Mouse (Mus musculus) testis, postnatal 10 days (tissue): ENCODE results near the gene Cpt1a.
A peak's percentile ranks its signal among the peaks of the same experiment; 100 is the strongest.

Experiments
- DNase-seq: peaks from one replicate; pipeline ENCODE4 v3.0.0; 2021; ENCODE audit warnings: low spot score

Gene Cpt1a

DNA sequence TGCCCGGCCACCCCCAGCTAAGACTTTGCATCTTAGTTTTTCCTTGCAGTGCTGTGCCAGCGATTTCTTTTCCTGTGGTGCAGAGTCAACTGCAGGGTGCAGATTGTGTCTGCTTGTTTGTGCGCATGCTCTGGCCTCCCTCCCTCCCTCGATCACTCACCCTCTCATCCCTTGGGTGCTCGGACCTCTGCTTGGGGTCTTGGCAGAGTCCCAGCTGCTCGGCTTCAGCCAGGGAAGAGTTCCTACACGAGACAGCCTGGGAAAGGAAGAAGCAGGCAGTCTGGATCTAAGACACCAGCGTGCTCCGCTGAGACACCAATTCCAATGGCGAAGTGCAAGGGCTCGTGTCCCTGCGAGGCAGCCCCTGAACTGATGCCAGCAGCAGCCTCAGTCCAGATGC is 51.2 kb downstream of the Cpt1a start:
- DNase-seq, result peak; percentile 56

DNA sequence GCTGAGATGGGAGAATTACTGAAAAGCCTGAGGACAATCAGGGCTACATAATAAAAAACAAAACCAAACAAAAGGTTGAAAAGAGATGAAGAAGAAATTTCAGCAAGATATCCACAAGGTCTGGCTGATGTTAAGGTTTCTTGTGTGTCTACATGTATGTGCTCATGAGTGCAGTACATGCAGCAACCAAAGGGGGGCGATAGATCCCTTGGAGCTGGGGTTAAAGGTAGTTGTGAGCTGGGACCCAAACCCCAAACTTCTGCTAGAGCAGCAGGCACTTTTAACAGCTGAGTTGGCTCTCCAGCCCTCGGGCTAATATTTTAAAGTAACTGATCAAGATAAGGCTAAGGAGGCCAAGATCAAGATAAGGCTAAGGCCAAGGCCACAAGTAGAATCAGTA is 51.9 kb downstream of the Cpt1a start:
- DNase-seq, result no peak

DNA sequence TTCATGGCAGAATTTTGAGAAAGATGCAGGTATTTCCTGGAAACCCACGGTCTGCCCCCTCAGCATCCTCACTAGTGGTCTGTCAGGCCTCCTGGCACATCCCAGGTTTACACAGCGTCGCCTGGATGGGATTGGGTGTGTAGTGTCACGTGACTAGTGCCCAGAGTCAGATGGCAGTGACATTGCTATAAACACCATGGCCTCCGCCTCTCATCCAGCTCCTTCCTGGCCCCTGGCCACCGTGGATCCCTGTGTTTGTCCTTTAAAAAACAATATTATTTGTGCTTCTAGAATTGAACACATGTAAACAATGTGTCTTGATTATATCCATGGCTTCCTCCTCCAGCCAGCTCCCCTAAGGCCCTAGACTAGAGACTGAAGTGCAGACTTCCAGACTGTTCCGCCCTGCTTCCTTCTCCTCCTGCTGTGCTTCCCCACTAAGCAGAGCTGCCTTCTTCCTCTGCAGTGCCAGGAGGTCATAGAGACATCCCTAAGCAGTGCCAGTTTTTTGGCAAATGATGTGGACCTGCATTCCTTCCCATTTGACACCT is 53.9 kb downstream of the Cpt1a start:
- DNase-seq, result no peak

DNA sequence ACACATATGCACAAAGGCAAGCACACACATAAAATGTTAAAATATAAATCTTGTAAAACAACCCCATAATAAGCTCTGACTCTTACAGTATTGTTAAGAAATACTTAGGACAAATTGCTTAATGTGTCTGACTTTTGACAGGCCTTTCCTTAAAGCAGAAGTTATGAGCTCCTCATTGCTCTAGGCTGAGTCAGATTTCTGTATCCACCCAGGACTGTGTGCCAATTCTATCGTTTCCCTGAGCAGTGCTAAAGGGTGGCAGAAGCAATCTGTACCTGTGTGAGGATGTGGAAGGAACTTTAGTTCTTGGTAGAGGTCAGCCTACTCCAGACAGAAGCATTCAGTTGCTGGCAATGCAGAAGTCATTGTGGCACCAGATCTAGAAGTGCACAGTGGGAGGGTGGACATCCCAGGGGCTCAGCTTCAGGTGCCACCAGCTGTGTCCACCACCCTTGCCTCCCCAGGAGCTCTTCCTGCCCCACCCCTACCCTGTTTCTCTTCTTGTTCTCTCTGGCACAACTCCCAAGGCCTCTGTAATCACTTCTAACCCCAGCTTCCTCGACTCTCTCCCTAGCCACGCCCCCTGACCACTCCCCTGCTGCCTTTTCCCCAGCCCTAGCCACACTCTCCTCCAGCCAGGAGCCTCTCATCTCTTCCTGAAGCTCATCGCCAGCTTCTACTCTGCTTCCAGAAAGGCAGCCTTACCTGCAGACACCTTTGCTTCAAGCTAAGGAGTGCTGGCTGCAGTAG is 55.0 kb downstream of the Cpt1a start:
- DNase-seq, result peak; percentile 62

DNA sequence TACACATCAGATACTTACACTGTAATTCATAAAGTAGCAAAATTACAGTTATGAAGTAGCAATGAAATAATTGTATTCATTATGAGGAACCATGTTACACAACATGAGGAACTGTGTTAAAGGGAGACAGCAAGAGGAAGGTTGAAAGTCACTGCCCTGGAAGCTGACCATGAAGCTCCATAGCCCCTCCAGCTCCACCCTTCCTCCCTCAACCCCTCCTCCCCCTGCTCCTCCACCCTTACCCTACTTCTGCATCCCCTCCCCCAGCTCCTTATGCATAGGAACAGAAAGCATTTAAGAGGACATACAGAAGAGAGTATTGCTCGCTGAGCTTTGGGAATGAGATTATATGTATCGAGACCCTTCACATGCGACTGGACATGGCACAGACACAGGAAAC is 56.5 kb downstream of the Cpt1a start:
- DNase-seq, result no peak

DNA sequence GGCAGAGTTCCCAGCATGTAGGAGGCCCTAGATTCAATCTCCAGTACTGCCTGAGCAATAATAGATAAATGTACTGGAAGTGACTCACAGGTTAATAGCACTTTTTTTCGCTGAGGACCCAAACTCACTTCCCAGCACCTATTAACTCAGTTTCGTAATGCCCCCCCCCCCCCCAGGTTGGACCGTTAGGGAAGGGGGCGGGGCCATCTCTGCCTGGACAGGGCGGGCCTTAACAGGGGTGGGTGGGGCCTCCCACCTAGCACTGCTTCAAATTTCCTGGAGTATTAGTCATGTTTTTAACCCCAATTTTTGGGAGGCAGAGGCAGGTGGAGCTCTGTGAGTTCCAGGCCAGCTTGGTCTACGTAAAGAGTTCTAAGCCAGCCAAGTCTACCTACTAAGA is 65.9 kb downstream of the Cpt1a start:
- DNase-seq, result peak; percentile 68

DNA sequence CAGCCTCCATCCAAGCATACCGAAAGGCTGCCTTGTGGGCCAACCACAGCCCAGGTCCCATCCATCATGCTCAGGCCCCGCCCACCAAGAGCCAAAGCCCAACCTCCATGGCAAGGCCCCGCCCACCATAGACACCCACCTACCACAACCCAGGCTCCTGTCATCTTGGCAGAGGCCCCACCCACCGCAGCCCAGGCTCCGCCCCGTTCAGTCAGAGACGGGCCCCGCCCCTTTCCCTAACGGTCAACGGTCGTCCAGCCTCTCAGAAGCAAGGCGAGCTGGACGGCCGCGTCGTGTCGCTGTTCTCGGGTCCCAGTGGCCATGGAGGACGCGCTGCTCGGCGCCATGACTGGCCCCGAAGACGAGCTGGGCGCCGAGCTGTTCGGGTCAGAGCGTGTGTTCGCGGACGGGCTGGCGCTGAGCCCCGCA is 66.5 kb downstream of the Cpt1a start, which contains the start of gene Tesmin:
Tesmin (plus strand) TSS at position 229 of the 429 bp plus-strand sequence.
- peak; percentile 99 for DNase-seq

DNA sequence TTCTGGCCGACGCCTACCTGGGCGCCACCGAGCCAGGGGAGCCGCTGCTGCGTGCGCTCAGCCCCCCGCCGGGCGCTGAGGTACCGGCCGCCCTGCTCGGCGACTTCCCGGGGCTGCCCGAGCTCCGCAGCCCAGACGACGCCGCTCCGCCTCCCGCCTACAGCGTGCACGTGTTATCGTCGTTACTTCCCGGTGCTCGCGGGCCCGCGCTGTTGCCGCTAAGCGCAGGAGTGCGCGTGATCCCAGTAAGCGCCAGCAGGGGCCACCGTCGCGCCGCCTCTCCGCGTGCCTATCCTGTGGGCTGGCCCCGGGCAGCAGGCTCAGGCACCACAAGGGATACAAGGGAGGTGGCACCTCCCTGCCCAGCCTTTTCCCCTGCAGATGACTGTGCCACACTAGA is 67.0 kb downstream of the Cpt1a start:
- peak; percentile 95 for DNase-seq

DNA sequence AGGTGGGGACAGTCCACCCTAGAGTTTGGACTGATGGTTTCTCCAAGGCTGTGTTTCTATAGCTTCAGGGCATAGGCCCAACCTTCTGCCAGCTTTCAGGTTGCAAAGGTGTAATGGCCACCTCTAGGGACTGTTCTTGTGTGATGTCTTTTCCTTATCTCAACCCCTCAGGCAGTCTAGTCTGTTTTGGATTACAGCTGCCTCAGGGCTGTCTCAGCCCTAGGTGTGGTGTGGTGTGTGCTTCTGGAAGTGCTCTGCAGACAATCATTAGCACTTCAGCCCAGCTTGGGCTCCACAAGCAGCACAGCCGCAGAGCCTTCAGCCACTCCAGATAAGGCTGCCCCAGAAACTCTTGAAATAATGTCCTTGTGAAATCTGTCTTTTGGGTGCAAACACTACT is 70.2 kb downstream of the Cpt1a start:
- no peak for DNase-seq

DNA sequence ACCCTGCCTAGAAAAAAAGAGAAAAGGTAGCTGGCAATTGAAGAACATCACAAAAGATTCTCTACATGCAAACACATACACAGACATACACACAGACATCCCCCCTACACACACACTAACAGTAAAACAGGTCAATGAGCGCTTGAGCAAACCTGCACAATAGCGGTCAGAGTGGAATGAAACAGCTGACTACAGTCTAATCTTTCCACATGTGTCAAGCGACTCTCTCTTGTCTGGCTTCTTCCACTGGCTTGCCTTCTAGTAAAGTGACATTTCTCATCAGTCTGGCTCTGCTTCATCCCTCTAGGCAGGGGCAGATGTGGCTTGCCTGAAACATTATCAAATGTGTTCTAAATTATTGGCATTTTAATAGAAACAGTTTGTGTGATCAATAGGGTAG is 72.1 kb downstream of the Cpt1a start:
- DNase-seq, result no peak

DNA sequence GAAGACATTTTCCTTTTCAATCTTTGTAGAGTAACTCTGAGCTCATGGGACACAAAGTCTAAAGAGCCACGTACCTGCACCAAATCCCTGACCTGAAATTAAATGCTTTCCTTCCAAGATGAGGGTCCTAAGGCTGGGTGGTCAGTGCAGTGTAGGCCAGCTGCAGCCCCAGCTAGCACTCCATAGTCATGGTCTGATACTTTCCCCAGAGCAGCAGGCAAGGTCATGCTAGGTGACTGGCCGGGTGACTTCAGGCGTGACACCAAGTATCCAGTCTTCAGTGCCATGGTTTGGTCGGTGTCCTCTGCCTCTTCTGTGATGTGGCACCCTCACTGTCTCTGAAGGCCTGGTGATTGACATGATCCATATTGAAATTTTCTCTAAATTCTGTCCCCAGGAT is 77.9 kb downstream of the Cpt1a start:
- DNase-seq, result no peak

DNA sequence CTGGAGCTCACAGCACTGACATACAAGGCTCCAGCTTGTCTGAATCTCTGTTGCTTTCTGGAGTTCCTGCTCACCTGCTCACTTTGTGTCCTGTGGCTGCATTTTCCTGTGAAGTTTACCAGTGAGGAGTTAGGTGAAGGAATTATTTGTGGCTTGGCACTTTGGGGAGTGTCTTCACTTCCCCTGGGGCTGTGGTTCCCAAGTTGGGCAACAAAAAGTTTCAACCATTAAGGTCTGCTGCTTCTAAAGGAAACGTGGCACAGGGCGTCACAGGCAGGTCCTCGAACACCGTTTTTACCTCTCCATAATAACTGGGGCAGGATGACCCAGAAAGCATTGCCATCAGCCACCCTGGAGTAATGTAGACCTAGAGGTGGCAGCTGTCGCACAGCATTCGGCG is 79.4 kb downstream of the Cpt1a start:
- DNase-seq, result no peak

DNA sequence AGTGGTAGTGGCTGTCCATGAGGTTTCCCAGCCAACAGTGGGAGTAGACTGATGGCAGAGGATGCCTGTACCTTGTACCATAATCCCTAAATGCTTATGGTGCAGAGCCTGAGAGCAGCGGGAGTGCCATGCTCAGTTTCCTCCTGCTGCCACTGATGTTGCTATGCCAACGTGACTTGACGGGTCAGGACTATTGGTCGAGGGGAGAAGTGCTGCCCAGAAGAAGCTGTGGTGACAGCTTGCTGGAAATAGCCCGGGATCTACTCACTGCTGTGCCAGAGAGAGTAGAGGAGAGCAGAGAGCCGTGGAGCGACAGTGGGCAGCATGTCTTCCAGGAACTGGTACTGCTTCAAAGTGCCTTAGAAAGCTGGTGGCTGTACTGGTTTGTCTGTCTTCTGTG is 79.8 kb downstream of the Cpt1a start:
- no peak for DNase-seq

DNA sequence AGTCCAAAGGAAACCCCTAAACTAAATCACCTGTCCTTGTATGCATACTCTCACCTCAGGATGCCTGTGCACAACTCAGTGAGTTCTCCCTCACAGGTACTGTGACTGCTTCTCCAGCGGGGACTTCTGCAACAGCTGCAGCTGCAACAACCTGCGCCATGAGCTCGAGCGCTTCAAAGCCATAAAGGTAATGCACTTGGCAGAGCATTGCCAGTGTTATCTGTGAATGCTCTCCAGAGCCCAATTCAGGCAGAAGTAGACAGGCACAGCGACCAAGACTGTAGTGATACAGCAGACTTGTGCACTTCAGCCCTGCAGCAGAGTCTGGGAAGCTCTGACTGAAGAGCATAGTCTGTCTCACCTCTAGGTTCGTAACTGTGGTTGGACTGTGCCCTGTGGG is 80.3 kb downstream of the Cpt1a start:
- DNase-seq, result no peak

DNA sequence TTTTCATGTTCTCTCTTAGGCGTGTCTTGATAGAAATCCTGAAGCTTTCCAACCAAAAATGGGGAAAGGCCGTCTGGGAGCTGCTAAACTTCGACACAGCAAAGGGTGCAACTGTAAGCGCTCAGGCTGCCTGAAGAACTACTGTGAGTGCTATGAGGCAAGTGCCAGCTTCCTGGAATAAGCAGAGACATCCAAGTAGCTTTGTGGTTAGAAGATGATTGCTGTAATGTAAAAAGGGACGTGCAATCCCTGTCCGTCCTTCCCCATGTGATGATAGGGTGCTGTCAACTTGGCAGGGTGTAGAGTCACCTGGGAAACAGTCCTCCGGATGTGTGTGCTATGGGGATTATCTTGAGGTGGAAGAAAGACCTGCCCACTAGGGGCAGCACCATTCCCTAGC is 81.9 kb downstream of the Cpt1a start:
- DNase-seq, result no peak

DNA sequence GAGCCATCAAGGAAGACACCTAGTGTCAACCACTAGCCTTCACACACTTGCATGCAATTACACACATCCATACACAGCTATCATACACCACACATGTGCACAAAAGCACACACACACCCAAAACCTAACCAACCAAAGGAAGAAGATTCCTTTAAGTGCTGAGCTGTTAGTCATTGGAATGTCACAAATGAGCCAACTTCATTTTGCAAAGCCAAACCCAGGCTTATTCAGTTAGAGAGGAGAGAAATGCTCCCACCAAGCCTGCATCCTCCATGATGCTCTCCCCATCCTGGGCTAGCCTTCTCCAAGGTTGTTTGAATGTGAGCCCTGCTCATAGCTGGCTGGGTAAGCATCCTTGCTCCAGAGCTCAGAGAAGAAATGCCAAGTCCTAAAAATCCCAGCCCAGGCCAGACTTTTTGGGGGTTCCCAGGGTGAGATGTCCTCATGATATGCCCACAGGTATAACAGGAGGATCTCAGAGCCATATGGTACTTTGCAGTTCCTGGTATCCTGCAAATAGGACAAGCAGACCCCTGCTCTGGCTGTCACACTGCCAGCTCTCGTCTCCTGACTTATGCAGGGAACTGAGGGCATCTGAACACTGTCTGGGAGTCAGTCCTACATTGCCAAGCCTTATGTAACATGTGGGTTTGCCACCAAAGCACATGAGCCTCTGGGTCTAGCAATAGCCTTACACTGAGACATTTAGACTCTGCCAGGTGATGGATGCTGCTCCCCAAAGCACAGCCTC is 83.6 kb downstream of the Cpt1a start:
- no peak for DNase-seq

DNA sequence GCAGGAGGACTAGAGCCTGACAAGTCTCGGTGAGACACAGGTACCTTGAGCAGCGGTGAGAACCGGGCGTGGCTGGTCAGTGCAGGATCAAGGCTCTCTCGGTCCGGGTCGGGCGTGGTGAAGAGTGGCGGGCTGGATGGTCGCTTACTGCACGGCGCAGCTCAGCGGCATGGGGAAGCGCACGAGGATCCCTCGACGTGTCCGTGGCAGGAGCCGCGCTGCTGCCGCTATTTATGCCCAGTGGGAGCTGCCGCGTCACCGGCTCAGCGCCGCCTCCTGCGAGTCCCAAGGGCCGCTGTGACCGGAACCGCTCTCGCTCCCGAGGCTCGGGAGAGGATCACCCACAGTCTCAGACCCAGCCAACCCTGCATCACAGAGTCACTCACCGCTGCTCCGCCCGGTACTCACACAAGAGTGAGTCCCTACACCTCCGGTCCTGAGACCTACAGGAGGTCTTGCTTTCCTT is 92.2 kb downstream of the Cpt1a start, which contains the start of gene Gal:
Gal (minus strand) TSS at position 277 of the 466 bp plus-strand sequence.
- DNase-seq, result peak; percentile 50

DNA sequence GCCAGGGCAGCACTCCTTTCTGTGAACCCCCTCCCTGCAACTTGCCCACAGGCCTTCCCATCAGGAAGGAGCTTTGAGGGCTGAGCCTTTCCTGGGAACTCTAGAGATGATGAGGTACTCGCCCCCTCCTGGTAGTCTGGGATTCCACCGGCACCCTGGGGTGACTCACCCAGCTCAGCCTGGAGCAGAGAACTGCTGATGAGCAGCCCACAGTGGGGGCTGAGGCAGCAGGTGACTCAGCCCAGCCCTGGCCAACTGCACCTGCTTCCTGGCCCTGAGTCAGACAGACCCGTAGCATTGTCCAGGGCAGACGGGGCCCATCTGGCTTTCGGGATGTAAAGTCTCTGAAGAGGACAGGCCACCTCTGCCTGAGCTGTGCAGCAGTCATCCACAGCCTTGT is 97.1 kb downstream of the Cpt1a start:
- DNase-seq, result no peak

DNA sequence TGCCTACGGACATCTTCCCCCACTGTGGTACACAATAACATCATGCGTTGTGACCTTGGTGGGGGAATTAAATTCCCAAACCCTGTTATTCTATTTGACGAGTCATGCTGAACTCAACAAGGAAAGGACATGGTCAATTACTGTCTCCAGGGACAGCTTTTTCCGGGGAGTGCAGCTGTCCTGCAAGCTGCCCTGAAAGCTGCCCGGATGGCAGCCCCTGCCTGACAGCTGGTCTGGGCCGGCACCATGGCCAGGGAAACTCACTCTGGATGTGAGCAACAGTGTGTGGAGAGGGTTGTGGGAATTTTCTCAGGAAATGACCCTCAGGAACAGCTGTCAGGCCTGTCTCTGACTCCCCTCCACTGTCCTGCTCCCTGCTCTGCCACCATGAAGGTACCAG is 100.4 kb downstream of the Cpt1a start:
- DNase-seq, result no peak

DNA sequence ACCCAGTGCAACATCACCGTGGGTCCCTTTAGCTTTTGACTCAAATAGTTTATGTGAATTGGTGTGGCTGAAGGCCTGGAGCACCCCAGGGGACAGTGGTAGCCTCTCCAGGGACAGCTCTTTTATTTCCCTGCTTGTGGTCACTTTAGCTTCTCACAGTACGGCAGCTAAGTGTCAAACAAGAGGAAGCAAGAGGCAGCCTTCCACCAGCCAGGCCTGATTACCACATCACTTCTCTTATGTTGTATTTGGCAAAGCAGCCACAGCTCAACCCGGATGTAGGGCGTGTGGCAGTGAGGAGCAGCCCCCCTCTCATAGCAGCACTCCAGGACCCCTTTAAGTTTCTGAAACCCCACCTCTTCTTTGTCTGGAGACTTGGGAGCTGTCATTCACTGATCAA is 100.8 kb downstream of the Cpt1a start:
- no peak for DNase-seq

DNA sequence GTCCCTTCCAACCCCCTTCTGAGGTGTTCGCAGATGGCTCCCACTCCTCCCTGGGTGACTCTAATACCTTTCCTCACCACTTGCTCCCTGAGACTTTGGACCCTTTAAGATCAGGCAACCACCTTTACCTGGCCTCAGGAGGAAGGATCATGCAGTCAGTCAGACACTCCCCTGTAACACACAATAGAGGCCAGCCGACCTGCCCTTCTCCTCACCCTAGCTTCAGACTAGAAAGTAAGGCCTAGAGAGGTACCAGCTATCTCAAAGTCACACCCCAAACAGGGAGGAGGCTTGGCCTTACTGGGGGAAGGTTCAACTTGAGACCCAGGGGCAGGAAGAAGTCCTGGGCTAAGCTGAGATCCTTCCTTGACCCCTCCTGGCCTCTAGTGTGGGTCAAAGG is 102.1 kb downstream of the Cpt1a start:
- DNase-seq, result no peak

DNA sequence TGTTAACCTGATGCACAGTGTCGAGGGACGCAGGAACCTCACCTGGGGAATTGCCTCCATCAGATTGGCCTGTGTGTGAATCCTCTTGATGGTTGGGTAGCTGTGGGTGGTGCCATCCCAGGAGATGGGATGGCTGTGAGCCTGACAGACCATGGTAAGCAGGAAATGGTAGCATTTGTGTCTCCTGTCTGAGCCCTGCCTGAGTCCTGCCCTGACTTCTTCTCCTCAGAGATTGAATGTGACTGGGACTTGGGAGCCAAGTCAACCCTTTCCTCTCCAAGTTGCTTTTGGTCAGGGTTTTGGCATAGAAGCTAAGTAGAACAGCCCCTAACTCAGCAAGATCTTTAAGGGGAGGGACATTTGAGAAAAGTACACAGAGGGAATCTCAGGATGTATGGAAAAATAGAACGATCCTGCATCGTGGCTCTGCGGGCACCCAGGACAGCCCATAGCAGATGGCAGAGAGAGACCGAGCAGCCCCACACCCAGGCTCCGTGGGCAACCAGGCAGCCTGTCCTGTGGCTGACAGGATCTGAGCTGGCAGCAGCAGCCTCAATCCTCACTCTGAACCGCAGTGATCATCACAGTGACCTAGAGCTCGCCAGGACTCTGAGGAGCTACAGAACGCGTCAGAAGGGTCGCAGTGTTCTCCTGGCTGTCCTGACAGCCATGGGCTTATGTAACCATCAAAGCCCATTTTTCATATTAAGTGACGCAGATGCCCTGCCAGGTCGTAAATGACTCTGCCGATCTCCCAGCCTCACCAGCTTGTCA is 106.1 kb downstream of the Cpt1a start:
- no peak for DNase-seq
